Mouse (Mus musculus): Measurements from ENCODE around the gene Gm20831.
"Not testable (repeated sequence)": the region's sequence is repeated elsewhere in the genome, so short reads cannot be mapped to it uniquely, and the experiment has no call there.

Gene Gm20831

GRCm38 (mm10) chrY:17874441-17874840 lies at the start of gene Gm20831, which contains the start of gene Gm20772:
Gene Gm20831 (plus strand): TSS chrY:17874741.
Gene Gm20772 (plus strand): TSS chrY:17874741.
- DNase-seq (ENCODE audit: low spot score in 2 of 2) = not testable (repeated sequence)

DNA sequence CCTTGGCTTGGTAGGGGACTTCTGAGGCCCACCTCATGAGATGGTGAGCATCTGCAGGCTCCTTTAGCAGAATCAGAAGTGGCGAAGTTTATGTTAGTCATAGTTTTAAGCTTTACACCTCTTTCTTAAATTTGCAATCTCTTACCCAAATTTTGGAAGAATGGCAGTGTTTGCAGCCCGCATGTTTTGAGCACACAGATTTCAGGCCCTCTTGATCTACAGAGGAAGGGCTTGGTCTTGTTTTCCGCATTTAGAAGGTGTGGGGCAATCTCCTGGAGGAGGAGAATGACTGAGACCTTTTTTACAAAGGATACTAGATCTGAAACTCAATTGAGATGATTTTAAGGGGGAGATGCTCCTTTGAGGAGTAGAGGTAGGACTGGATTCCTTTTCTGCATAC lies 28.4 kb upstream of the Gm20831 start, which contains the start of gene Gm21904:
Gm21904 (minus strand) TSS at position 101 of the 400 bp plus-strand sequence.
- not testable (repeated sequence) for DNase-seq (ENCODE audit: low spot score in 2 of 2)

DNA sequence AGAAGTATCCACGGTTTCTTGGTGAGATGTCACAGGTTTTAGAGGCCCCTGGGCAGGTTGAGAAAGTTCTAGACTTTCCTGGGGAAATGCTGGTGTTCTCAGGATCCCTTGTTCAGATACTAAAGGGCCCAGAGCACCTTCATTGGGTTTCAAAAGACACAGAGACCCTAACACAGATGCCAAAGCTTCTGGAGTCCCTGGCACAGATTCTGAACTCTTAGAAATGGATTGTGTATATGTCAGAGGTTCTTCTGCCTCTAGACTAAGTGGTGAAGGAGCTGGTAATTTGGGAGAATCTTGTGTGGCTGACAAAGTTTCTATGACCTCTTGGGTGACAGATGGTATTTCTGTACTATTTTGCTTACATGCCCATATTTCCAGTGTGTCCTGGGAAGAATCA lies 62.7 kb downstream of the Gm20831 start, which contains the start of gene Srsy:
Srsy (minus strand) TSS at position 101 of the 400 bp plus-strand sequence.
- DNase-seq (ENCODE audit: low spot score in 2 of 2) = not testable (repeated sequence)

All from natural killer cell, adult 2 months (primary cell).